Mouse (Mus musculus) heart, adult 2 months (tissue): ENCODE measurements around the gene Zfp354b. TPM values are rescaled to one million over a fixed set of nuclear protein-coding genes. Genes with fewer than 3 reads are reported as not detected.
A peak's percentile ranks its signal among the peaks of the same experiment; 100 is the strongest.

Experiments used
- DNase-seq, 2 experiments: peaks; one replicate each; pipeline ENCODE4 v3.0.0; 2021
- H3K27ac ChIP-seq: fragments of 200-600 bp; 2 replicates; pipeline ENCODE4 v1.8.1; 2022
- H3K27me3 ChIP-seq: fragments of 200-500 bp; 2 replicates; pipeline ENCODE4 v1.6.1; 2012; ENCODE audit warnings: mild to moderate bottlenecking, low read length, inconsistent platforms, mixed read lengths; ENCODE audit not compliant: control insufficient read depth, insufficient read depth
- H3K36me3 ChIP-seq: fragments of 200-500 bp; 2 replicates; pipeline ENCODE4 v1.6.1; 2012; ENCODE audit warnings: low read length, inconsistent platforms; ENCODE audit not compliant: control insufficient read depth, insufficient read depth
- H3K4me1 ChIP-seq: fragments of 200-500 bp; 2 replicates; pipeline ENCODE4 v1.6.1; 2011; ENCODE audit warnings: low read length; ENCODE audit not compliant: control insufficient read depth, insufficient read depth
- H3K4me3 ChIP-seq: fragments of 200-600 bp; 2 replicates; pipeline ENCODE4 v1.8.1; 2022
- H3K79me2 ChIP-seq: fragments of 200-500 bp; replicated peaks from 2 replicates; pipeline ENCODE4 v1.6.1; 2012; ENCODE audit warnings: mild to moderate bottlenecking, inconsistent platforms, low read length, moderate library complexity, mixed read lengths; ENCODE audit not compliant: control insufficient read depth, insufficient read depth
- H3K9ac ChIP-seq: fragments of 200-500 bp; 2 replicates; pipeline ENCODE4 v1.6.1; 2012; ENCODE audit warnings: low read depth, mild to moderate bottlenecking, control low read depth, inconsistent platforms, low read length, mixed read lengths
- CTCF ChIP-seq: fragments of 200-600 bp; IDR thresholded peaks from 2 replicates; pipeline ENCODE4 v1.8.1; 2022; ENCODE audit warnings: antibody characterized with exemption, mild to moderate bottlenecking, moderate library complexity
- EP300 ChIP-seq: fragments of 200-500 bp; IDR thresholded peaks from 2 replicates; pipeline ENCODE4 v1.6.1; 2011; ENCODE audit warnings: low read depth, low read length, control low read depth; ENCODE audit not compliant: insufficient read depth
- POLR2A ChIP-seq: fragments of 200-500 bp; IDR thresholded peaks from 2 replicates; pipeline ENCODE4 v1.6.1; 2011; ENCODE audit warnings: mild to moderate bottlenecking, low read depth, low read length, control low read depth; ENCODE audit not compliant: insufficient read depth
- whole genome bisulfite sequencing: fragments of 180-500 bp; shearing (Covaris S2); methylation state at CpG from one replicate; pipeline ENCODE4 v1.1.7; 2018; 5-methylcytosine and 5-hydroxymethylcytosine counted together
- intact Hi-C: fragments of 180-260 bp; cut with DNase I; formaldehyde crosslinking; loops from one replicate; pipeline ENCODE4 v1.15.1; 2025
- polyA plus RNA-seq: library from polyadenylated mRNA; depleted of rRNA; stranded (reverse); fragments of >200 nt; gene quantifications from 2 replicates; pipeline ENCODE4 v1.2.3, GENCODE M21; 2012
- total RNA-seq, 2 experiments: library from RNA; stranded (reverse); gene quantifications; 2 replicates each; pipeline ENCODE4 v1.2.3; 2021

Gene Zfp354b
- total and polyA plus RNA-seq, 3 experiments, result 0.45 to 1.3 (median 1.3) TPM

DNA sequence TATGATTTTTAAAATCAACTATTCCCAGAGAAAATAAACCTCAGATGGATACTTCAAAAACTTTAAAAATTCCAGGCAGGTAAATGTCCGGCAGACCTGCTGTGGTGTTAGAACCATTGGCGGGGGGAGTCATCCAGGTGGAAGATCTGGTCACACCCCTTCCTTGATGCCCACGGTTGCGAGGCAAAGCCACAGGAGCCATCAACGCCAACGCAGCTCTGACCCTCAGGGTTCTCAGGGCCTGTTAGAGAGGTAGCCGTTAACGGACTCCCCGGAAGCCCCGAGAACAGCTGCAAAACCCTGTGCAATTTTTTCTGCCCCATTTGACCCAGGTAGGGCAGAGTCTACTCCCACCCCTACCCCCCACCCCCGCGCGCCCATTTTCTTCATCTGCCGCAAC, 12.1 kb upstream of the Zfp354b start, which contains the start of gene 4933414I15Rik:
4933414I15Rik (minus strand) TSS at position 260 of the 400 bp plus-strand sequence.
- intact Hi-C loops, result loop anchor here (5.0 kb wide), 2 partner anchors 324 to 594 kb away; no protein-coding TSS in a partner anchor
- 73% methylated on average over 14 of the region's 14 CpGs for WGBS
- TF ChIP-seq EP300, result no peak
- TF ChIP-seq CTCF, result no peak
- no peak for TF ChIP-seq POLR2A

DNA sequence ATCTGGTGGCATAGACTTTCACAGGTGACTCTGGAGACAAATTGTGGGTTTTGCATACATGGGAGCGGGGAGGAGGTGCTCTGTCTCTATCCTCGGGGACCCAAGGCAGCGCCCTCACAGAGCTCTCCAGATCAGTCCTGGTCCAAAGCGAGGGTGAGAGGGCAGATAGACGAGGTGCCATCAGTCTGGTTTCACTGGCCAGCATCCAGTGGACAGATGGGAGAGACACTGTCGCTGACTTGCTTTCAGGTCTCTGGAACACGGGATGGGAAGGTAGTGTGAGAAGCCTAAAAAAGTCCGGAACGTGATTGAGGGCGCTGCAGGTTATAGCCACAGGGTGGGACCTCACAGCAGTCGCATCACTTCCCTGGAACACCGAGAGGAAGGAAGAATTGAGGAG, 11.0 kb upstream of the Zfp354b start:
- no peak for TF ChIP-seq EP300
- no peak for TF ChIP-seq CTCF
- no peak for TF ChIP-seq POLR2A

More for the DNA sequence above, 12.1 kb upstream of the Zfp354b start, which contains the start of gene 4933414I15Rik:
- DNase-seq, result no peak
- no peak within 1 kb of the TSS for H3K4me3 ChIP-seq
- 0 out of 2 replicates have a peak, but pooled peaks cover 1% of the 10 kb centered on the region for H3K27me3 ChIP-seq
- no peak within 1 kb of the TSS for H3K9ac ChIP-seq
- no peak within 1 kb of the TSS for H3K27ac ChIP-seq
- H3K4me1 ChIP-seq, result no peaks in the 10 kb centered on the region
- no peaks in the 10 kb centered on the region for H3K36me3 ChIP-seq
- H3K79me2 ChIP-seq, result no peaks in the 10 kb centered on the region

GRCm38 (mm10) chr11:50939621-50940366, 8.4 kb upstream of the Zfp354b start:
- WGBS, result 33% methylated on average over 14 of the region's 14 CpGs

More for the DNA sequence above, 11.0 kb upstream of the Zfp354b start:
- WGBS, result 51% methylated on average over 12 of the region's 12 CpGs
- intact Hi-C loops, result loop anchor here (5.0 kb wide), 2 partner anchors 325 to 595 kb away; no protein-coding TSS in a partner anchor
- no peak for DNase-seq
- H3K4me1 ChIP-seq, result no peaks in the 10 kb centered on the region
- H3K4me3 ChIP-seq, result no peak overlapping the region
- no peak overlapping the region for H3K9ac ChIP-seq
- H3K36me3 ChIP-seq, result no peaks in the 10 kb centered on the region
- H3K27ac ChIP-seq, result no peak overlapping the region
- H3K27me3 ChIP-seq, result 0 out of 2 replicates have a peak, but pooled peaks cover 1% of the 10 kb centered on the region
- H3K79me2 ChIP-seq, result no peaks in the 10 kb centered on the region

GRCm38 (mm10) chr11:50938435-50938834, 7.0 kb upstream of the Zfp354b start:
- Histone ChIP-seq H3K4me1 (no peaks in the 10 kb centered on the region), H3K27ac (no peak overlapping the region), H3K79me2 (no peaks in the 10 kb centered on the region), H3K27me3 (0 out of 2 replicates have a peak, but pooled peaks cover under 1% of the 10 kb centered on the region), H3K9ac (no peak overlapping the region), H3K4me3 (no peak overlapping the region), H3K36me3 (no peaks in the 10 kb centered on the region)
- WGBS, result 63% methylated on average over 8 of the region's 8 CpGs
- DNase-seq, result no peak
- intact Hi-C loops, result no loop called here
- TF ChIP-seq EP300 (no peak), POLR2A (no peak), CTCF (no peak)

More at GRCm38 (mm10) chr11:50939621-50940366, 8.4 kb upstream of the Zfp354b start:
- H3K36me3 ChIP-seq, result no peaks in the 10 kb centered on the region
- TF ChIP-seq CTCF (peak; percentile 92), POLR2A (no peak)
- H3K79me2 ChIP-seq, result no peaks in the 10 kb centered on the region
- DNase-seq, result no peak
- 0 out of 2 replicates have a peak, but pooled peaks cover 1% of the 10 kb centered on the region for H3K27me3 ChIP-seq
- H3K9ac ChIP-seq, result no peak overlapping the region
- no peak overlapping the region for H3K4me3 ChIP-seq
- H3K4me1 ChIP-seq, result no peaks in the 10 kb centered on the region
- intact Hi-C loops, result loop anchor here (1.0 to 5.0 kb wide), 3 partner anchors 94 to 598 kb away; no protein-coding TSS in a partner anchor
- H3K27ac ChIP-seq, result no peak overlapping the region

DNA sequence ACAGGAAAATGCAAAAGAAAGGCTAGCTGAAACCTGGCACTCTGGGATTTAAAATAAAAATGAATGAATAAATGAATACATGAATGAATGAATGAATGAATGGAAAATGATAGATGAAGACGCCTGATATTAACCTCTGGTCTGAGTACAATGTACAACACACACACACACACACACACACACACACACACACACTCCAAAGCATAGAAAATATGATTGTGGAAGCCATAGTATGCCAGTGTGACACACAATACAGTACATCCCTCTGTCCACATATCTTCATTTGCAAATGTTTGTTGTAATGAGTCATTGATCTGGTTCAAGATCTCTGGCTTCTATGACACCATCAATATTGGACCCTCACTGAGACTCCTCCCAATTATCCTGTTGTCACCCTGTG, 607 bp upstream of the Zfp354b start:
- Histone ChIP-seq H3K27me3 (no peaks in the 10 kb centered on the region), H3K9ac (no peak overlapping the region), H3K79me2 (no peaks in the 10 kb centered on the region), H3K36me3 (no peaks in the 10 kb centered on the region), H3K4me1 (peaks cover 2% of the 10 kb centered on the region; the same call in 1 of the 2 replicates), H3K27ac (no peak overlapping the region), H3K4me3 (peak overlapping the region; percentile 84; the same call in 1 of the 2 replicates)
- intact Hi-C loops, result loop anchor here (5.0 kb wide), 3 partner anchors 45 to 125 kb away; partner anchors contain the start of genes Zfp354a and Zfp454
- no peak for DNase-seq
- 68% methylated on average over 1 of the region's 1 CpGs for WGBS
- no peak for TF ChIP-seq POLR2A
- no peak for TF ChIP-seq CTCF
- TF ChIP-seq EP300, result no peak

- Histone ChIP-seq H3K4me1 (peaks cover 2% of the 10 kb centered on the region; the same call in 1 of the 2 replicates), H3K4me3 (peak overlapping the region; percentile 84), H3K27ac (peak overlapping the region; percentile 79), H3K79me2 (no peaks in the 10 kb centered on the region), H3K9ac (peak overlapping the region; percentile 88), H3K36me3 (no peaks in the 10 kb centered on the region), H3K27me3 (no peaks in the 10 kb centered on the region)
- intact Hi-C loops, result loop anchor here (1.0 to 5.0 kb wide), 4 partner anchors 15 to 126 kb away; partner anchors contain the start of genes Zfp2, Zfp354a and Zfp454
- no peak for DNase-seq
- TF ChIP-seq POLR2A (no peak), CTCF (no peak), EP300 (no peak)
- WGBS, result under 1% methylated on average over 16 of the region's 16 CpGs
Observed at GRCm38 (mm10) chr11:50931021-50931420, 412 bp downstream of the Zfp354b start.
